25 mouse cellular contexts compared by ENCODE assay signal in the genomic region with DNA sequence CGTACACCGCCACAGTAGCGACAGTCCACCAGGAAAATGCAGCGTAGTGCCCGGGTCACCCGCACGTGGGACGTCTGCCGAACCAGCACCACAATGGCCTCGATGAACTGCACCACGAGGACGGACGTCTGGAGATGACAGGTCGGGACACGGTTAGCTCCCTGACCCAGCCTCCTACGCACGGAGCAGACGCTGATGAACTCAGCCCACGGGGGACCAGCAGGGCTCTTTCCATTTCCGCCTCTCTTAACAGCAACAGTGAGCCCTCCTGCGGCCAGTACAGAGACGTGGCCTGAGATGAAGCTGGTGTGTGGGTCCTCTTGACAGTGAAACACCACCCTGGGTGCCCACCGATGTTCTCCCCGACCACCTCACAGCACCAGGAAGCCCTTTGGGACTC. TPM values are rescaled to one million over a fixed set of nuclear protein-coding genes. Genes with fewer than 3 reads are reported as not detected.
A peak's percentile ranks its signal among the peaks of the same experiment; 100 is the strongest.
DNase-seq lines count a peak whose midpoint lies in the region; ATAC-seq and TF ChIP-seq lines count a peak whose summit lies in the region.
"Had no signal": no experiment of that assay in that cellular context is flagged by ENCODE, and none has a peak within 500 bp of the region (broad histone marks: within the 10 kb centered on the region; RNA-seq: fewer than 3 reads in every experiment).

No protein-coding gene starts in this region.

- no peak for ATAC-seq in hindbrain, postnatal 0 days
- ATAC-seq in neural tube, embryonic 13.5 days (ENCODE audit: low read depth) = no peak
- ATAC-seq in midbrain, embryonic 11.5 days (ENCODE audit: low FRiP score) = no peak
- ATAC-seq: activated CD4-positive, CD25-positive, alpha-beta regulatory T cell, adult 4 months; forebrain, embryonic 16.5 days had no signal

- no peaks in the 10 kb centered on the region for H3K27me3 ChIP-seq in hindbrain, embryonic 10.5 days (ENCODE audit: insufficient read depth, poor library complexity, severe bottlenecking)
- H3K27me3 ChIP-seq in hindbrain, postnatal 0 days (ENCODE audit: insufficient read depth, low read length) = no peaks in the 10 kb centered on the region
- H3K27me3 ChIP-seq in neural tube, embryonic 13.5 days = no peaks in the 10 kb centered on the region
- H3K27me3 ChIP-seq in midbrain, embryonic 11.5 days (ENCODE audit: control insufficient read depth, insufficient read depth, low read length) = no peaks in the 10 kb centered on the region
- H3K27me3 ChIP-seq: embryonic facial prominence, embryonic 12.5 days; embryonic facial prominence, embryonic 15.5 days; forebrain, embryonic 12.5 days had no signal

- 82% methylated on average over 24 of the region's 24 CpGs for WGBS in hindbrain, embryonic 10.5 days
- WGBS in hindbrain, postnatal 0 days = 82% methylated on average over 24 of the region's 24 CpGs
- WGBS in neural tube, embryonic 13.5 days = 83% methylated on average over 24 of the region's 24 CpGs
- 90% methylated on average over 24 of the region's 24 CpGs for WGBS in midbrain, embryonic 11.5 days

- peak; percentile 41 for DNase-seq in cerebellum, adult 9-11 months
- DNase-seq in cerebellum, postnatal 36 days = no peak
- no peak for DNase-seq in hindbrain, embryonic 10.5 days (ENCODE audit: low spot score)
- DNase-seq in hindbrain, postnatal 0 days (ENCODE audit: low spot score) = no peak
- no peak for DNase-seq in neural tube, embryonic 10.5 days (ENCODE audit: extremely low spot score, low spot score)
- no peak for DNase-seq in midbrain, embryonic 11.5 days (ENCODE audit: low spot score, missing footprints)
- DNase-seq: adrenal gland, adult 8-10 months; adrenal gland, postnatal 25 days; cerebellum, adult 11-12 months; cerebellum, adult 8-10 months; cerebellum, postnatal 14 days; gastrocnemius, postnatal 10 days; gastrocnemius, postnatal 36 days; heart, postnatal 36 days had no signal

- H3K9me3 ChIP-seq in hindbrain, embryonic 10.5 days = no peaks in the 10 kb centered on the region
- no peaks in the 10 kb centered on the region for H3K9me3 ChIP-seq in hindbrain, postnatal 0 days (ENCODE audit: low read length)
- H3K9me3 ChIP-seq in neural tube, embryonic 13.5 days = no peaks in the 10 kb centered on the region
- no peaks in the 10 kb centered on the region for H3K9me3 ChIP-seq in midbrain, embryonic 11.5 days (ENCODE audit: control insufficient read depth, low read length)
- H3K9me3 ChIP-seq: embryonic facial prominence, embryonic 12.5 days; embryonic facial prominence, embryonic 15.5 days; forebrain, embryonic 12.5 days; G1E had no signal

- no peak overlapping the region for H3K4me3 ChIP-seq in hindbrain, embryonic 10.5 days
- H3K4me3 ChIP-seq in hindbrain, postnatal 0 days (ENCODE audit: low read length) = no peak overlapping the region
- H3K4me3 ChIP-seq in neural tube, embryonic 13.5 days = no peak overlapping the region
- no peak overlapping the region for H3K4me3 ChIP-seq in midbrain, embryonic 11.5 days (ENCODE audit: low read depth, low read length)
- H3K4me3 ChIP-seq: embryonic facial prominence, embryonic 12.5 days; embryonic facial prominence, embryonic 15.5 days; forebrain, embryonic 12.5 days had no signal

- H3K4me1 ChIP-seq in hindbrain, embryonic 10.5 days (replicated peaks) = peaks cover 36% of the 10 kb centered on the region
- H3K4me1 ChIP-seq in hindbrain, postnatal 0 days (ENCODE audit: insufficient read depth, low read length) = peaks cover 10% of the 10 kb centered on the region; the same call in 1 of the 2 replicates
- peaks cover 25% of the 10 kb centered on the region for H3K4me1 ChIP-seq in neural tube, embryonic 13.5 days (replicated peaks)
- H3K4me1 ChIP-seq in midbrain, embryonic 11.5 days (ENCODE audit: control insufficient read depth, insufficient read depth, low read length) = peaks cover 10% of the 10 kb centered on the region

- H3K36me3 ChIP-seq in hindbrain, embryonic 10.5 days = peaks cover 58% of the 10 kb centered on the region
- H3K36me3 ChIP-seq in hindbrain, postnatal 0 days (ENCODE audit: insufficient read depth, low read length) = peaks cover 22% of the 10 kb centered on the region
- peaks cover 65% of the 10 kb centered on the region for H3K36me3 ChIP-seq in neural tube, embryonic 13.5 days
- H3K36me3 ChIP-seq in midbrain, embryonic 11.5 days (ENCODE audit: control insufficient read depth, insufficient read depth, low read length) = no peaks in the 10 kb centered on the region

- peak overlapping the region; percentile 40; the same call in 1 of the 2 replicates for H3K27ac ChIP-seq in hindbrain, embryonic 10.5 days
- H3K27ac ChIP-seq in hindbrain, postnatal 0 days = no peak overlapping the region
- no peak overlapping the region for H3K27ac ChIP-seq in neural tube, embryonic 13.5 days (replicated peaks)
- H3K27ac ChIP-seq in midbrain, embryonic 11.5 days (ENCODE audit: low read depth, low read length) = no peak overlapping the region
- H3K27ac ChIP-seq: embryonic facial prominence, embryonic 12.5 days; embryonic facial prominence, embryonic 15.5 days; forebrain, embryonic 12.5 days; hindbrain, embryonic 14.5 days had no signal

- no peak overlapping the region for H3K9ac ChIP-seq in hindbrain, postnatal 0 days (replicated peaks; ENCODE audit: low read length)
- peak overlapping the region; percentile 31; the same call in 1 of the 2 replicates for H3K9ac ChIP-seq in neural tube, embryonic 13.5 days
- H3K9ac ChIP-seq in midbrain, embryonic 11.5 days (ENCODE audit: low read length) = no peak overlapping the region
- H3K9ac ChIP-seq: embryonic facial prominence, embryonic 12.5 days; embryonic facial prominence, embryonic 15.5 days; forebrain, embryonic 12.5 days; hindbrain, embryonic 14.5 days had no signal

- no peak overlapping the region for H3K4me2 ChIP-seq in hindbrain, postnatal 0 days (ENCODE audit: low read depth, low read length)
- no peak overlapping the region for H3K4me2 ChIP-seq in neural tube, embryonic 13.5 days
- H3K4me2 ChIP-seq in midbrain, embryonic 11.5 days = no peak overlapping the region
- H3K4me2 ChIP-seq: embryonic facial prominence, embryonic 12.5 days; embryonic facial prominence, embryonic 15.5 days; forebrain, embryonic 12.5 days; heart, embryonic 11.5 days; hindbrain, embryonic 14.5 days had no signal

- no peak for TF ChIP-seq CTCF in hindbrain, postnatal 0 days (IDR thresholded peaks at IDR 0.05; ENCODE audit: low read depth)

RNA-seq across cellular contexts. Expression of gene Tpcn1, which starts 32.6 kb away (rescaled TPM):
- polyA plus RNA-seq in hindbrain, embryonic 10.5 days (2016; fragmentation: Nextera tagmentation; extraction: Ambion mirVana) = 12.5 and 12.9 TPM in 2 replicates
- total RNA-seq in hindbrain, postnatal 0 days (2014; rRNA removed) = 24.5 and 30.7 TPM in 2 replicates
- polyA plus RNA-seq in hindbrain, postnatal 0 days (2015; fragmentation: Nextera tagmentation; extraction: Ambion mirVana) = 15.4 and 16.1 TPM in 2 replicates
- polyA plus RNA-seq in neural tube, embryonic 13.5 days (2015; fragmentation: Nextera tagmentation; extraction: Ambion mirVana) = 22.4 and 22.5 TPM in 2 replicates
- 8.6 and 10.8 TPM in 2 replicates for polyA plus RNA-seq in midbrain, embryonic 11.5 days (2014; fragmentation: Nextera tagmentation; extraction: Ambion mirVana)

RNA-seq across cellular contexts. Expression of gene Iqcd, which starts 32.9 kb away (rescaled TPM):
- 1.3 and 2.8 TPM in 2 replicates for polyA plus RNA-seq in hindbrain, embryonic 10.5 days (2016; fragmentation: Nextera tagmentation; extraction: Ambion mirVana)
- 0.63 and 1.9 TPM in 2 replicates for total RNA-seq in hindbrain, postnatal 0 days (2014; rRNA removed)
- polyA plus RNA-seq in hindbrain, postnatal 0 days (2015; fragmentation: Nextera tagmentation; extraction: Ambion mirVana) = 1.8 and 2.0 TPM in 2 replicates
- polyA plus RNA-seq in neural tube, embryonic 13.5 days (2015; fragmentation: Nextera tagmentation; extraction: Ambion mirVana) = 0.94 and 1.0 TPM in 2 replicates
- 0.25 and 0.51 TPM in 2 replicates for polyA plus RNA-seq in midbrain, embryonic 11.5 days (2014; fragmentation: Nextera tagmentation; extraction: Ambion mirVana)
- total RNA-seq: gastrocnemius, adult 18-20 months; granulocyte monocyte progenitor cell, adult 5-6 weeks; heart, postnatal 36 days had no signal

RNA-seq across cellular contexts. Expression of gene Slc8b1, which starts 44.9 kb away (rescaled TPM):
- 4.4 and 5.8 TPM in 2 replicates for polyA plus RNA-seq in hindbrain, embryonic 10.5 days (2016; fragmentation: Nextera tagmentation; extraction: Ambion mirVana)
- 3.7 and 4.0 TPM in 2 replicates for total RNA-seq in hindbrain, postnatal 0 days (2014; rRNA removed)
- 2.5 and 2.7 TPM in 2 replicates for polyA plus RNA-seq in hindbrain, postnatal 0 days (2015; fragmentation: Nextera tagmentation; extraction: Ambion mirVana)
- 3.0 and 3.6 TPM in 2 replicates for polyA plus RNA-seq in neural tube, embryonic 13.5 days (2015; fragmentation: Nextera tagmentation; extraction: Ambion mirVana)
- polyA plus RNA-seq in midbrain, embryonic 11.5 days (2014; fragmentation: Nextera tagmentation; extraction: Ambion mirVana) = 1.3 and 1.8 TPM in 2 replicates

RNA-seq across cellular contexts. Expression of gene Plbd2, which starts 52.4 kb away (rescaled TPM):
- polyA plus RNA-seq in hindbrain, embryonic 10.5 days (2016; fragmentation: Nextera tagmentation; extraction: Ambion mirVana) = 42.5 and 43.0 TPM in 2 replicates
- 32.0 and 35.2 TPM in 2 replicates for total RNA-seq in hindbrain, postnatal 0 days (2014; rRNA removed)
- 49.9 and 53.9 TPM in 2 replicates for polyA plus RNA-seq in hindbrain, postnatal 0 days (2015; fragmentation: Nextera tagmentation; extraction: Ambion mirVana)
- 35.8 and 42.8 TPM in 2 replicates for polyA plus RNA-seq in neural tube, embryonic 13.5 days (2015; fragmentation: Nextera tagmentation; extraction: Ambion mirVana)
- 20.2 and 21.9 TPM in 2 replicates for polyA plus RNA-seq in midbrain, embryonic 11.5 days (2014; fragmentation: Nextera tagmentation; extraction: Ambion mirVana)

RNA-seq across cellular contexts. Expression of gene Rita1, which starts 56.5 kb away (rescaled TPM):
- polyA plus RNA-seq in hindbrain, embryonic 10.5 days (2016; fragmentation: Nextera tagmentation; extraction: Ambion mirVana) = 19.0 and 19.6 TPM in 2 replicates
- total RNA-seq in hindbrain, postnatal 0 days (2014; rRNA removed) = 38.0 and 38.6 TPM in 2 replicates
- polyA plus RNA-seq in hindbrain, postnatal 0 days (2015; fragmentation: Nextera tagmentation; extraction: Ambion mirVana) = 30.1 and 30.4 TPM in 2 replicates
- 19.9 and 25.1 TPM in 2 replicates for polyA plus RNA-seq in neural tube, embryonic 13.5 days (2015; fragmentation: Nextera tagmentation; extraction: Ambion mirVana)
- 7.9 and 8.9 TPM in 2 replicates for polyA plus RNA-seq in midbrain, embryonic 11.5 days (2014; fragmentation: Nextera tagmentation; extraction: Ambion mirVana)
